Mouse (Mus musculus): ENCODE measurements at regions not wholly inside any gene's neighbourhood (a gene's known extent, or its start where the extent isn't known, plus 50 kb on each side); places are given as distances from the start of the nearest gene placed in this dataset.

GRCm38 (mm10) chr16:75487915-75488314, 97.9 kb downstream of the Lipi start:
- no peaks in the 10 kb centered on the region for H3K4me1 ChIP-seq (ENCODE audit: control insufficient read depth, insufficient read depth, low read length)
- no peaks in the 10 kb centered on the region for H3K79me2 ChIP-seq (replicated peaks; ENCODE audit: control insufficient read depth, insufficient read depth, low read length)
- H3K27me3 ChIP-seq (ENCODE audit: control insufficient read depth, insufficient read depth, low read length): no peaks in the 10 kb centered on the region
- 33% methylated on average over 4 of the region's 4 CpGs for WGBS
- TF ChIP-seq POLR2A (IDR thresholded peaks at IDR 0.05; ENCODE audit: insufficient read depth, low read depth, low read length) (no peak), EP300 (IDR thresholded peaks at IDR 0.05; ENCODE audit: insufficient read depth, low read depth, low read length) (no peak), CTCF (IDR thresholded peaks at IDR 0.05) (no peak)
- intact Hi-C loops (cut with DNase I): no loop called here
- H3K4me3 ChIP-seq: no peak overlapping the region
- H3K9ac ChIP-seq (ENCODE audit: low read depth, low read length): no peak overlapping the region
- no peak for DNase-seq
- H3K36me3 ChIP-seq (ENCODE audit: control insufficient read depth, insufficient read depth, low read length): no peaks in the 10 kb centered on the region
- H3K27ac ChIP-seq: no peak overlapping the region

GRCm38 (mm10) chr16:75483878-75484277, 102.0 kb downstream of the Lipi start:
- intact Hi-C loops (cut with DNase I): no loop called here
- no peak overlapping the region for H3K9ac ChIP-seq (ENCODE audit: low read depth, low read length)
- no peak overlapping the region for H3K27ac ChIP-seq
- H3K36me3 ChIP-seq (ENCODE audit: control insufficient read depth, insufficient read depth, low read length): no peaks in the 10 kb centered on the region
- WGBS: 70% methylated on average over 5 of the region's 5 CpGs
- TF ChIP-seq POLR2A (IDR thresholded peaks at IDR 0.05; ENCODE audit: insufficient read depth, low read depth, low read length) (no peak), EP300 (IDR thresholded peaks at IDR 0.05; ENCODE audit: insufficient read depth, low read depth, low read length) (no peak), CTCF (IDR thresholded peaks at IDR 0.05) (no peak)
- H3K27me3 ChIP-seq (ENCODE audit: control insufficient read depth, insufficient read depth, low read length): no peaks in the 10 kb centered on the region
- H3K79me2 ChIP-seq (replicated peaks; ENCODE audit: control insufficient read depth, insufficient read depth, low read length): no peaks in the 10 kb centered on the region
- no peak for DNase-seq
- no peaks in the 10 kb centered on the region for H3K4me1 ChIP-seq (ENCODE audit: control insufficient read depth, insufficient read depth, low read length)
- no peak overlapping the region for H3K4me3 ChIP-seq

GRCm38 (mm10) chr16:75465420-75465975, 120.4 kb downstream of the Lipi start:
- no peaks in the 10 kb centered on the region for H3K36me3 ChIP-seq (ENCODE audit: control insufficient read depth, insufficient read depth, low read length)
- 72% methylated on average over 6 of the region's 6 CpGs for WGBS
- intact Hi-C loops (cut with DNase I): no loop called here
- H3K79me2 ChIP-seq (replicated peaks; ENCODE audit: control insufficient read depth, insufficient read depth, low read length): no peaks in the 10 kb centered on the region
- no peaks in the 10 kb centered on the region for H3K27me3 ChIP-seq (ENCODE audit: control insufficient read depth, insufficient read depth, low read length)
- no peak overlapping the region for H3K27ac ChIP-seq
- no peak for DNase-seq
- H3K4me3 ChIP-seq: no peak overlapping the region
- no peak for TF ChIP-seq CTCF (IDR thresholded peaks at IDR 0.05)
- TF ChIP-seq EP300 (IDR thresholded peaks at IDR 0.05; ENCODE audit: insufficient read depth, low read depth, low read length): no peak
- TF ChIP-seq POLR2A (IDR thresholded peaks at IDR 0.05; ENCODE audit: insufficient read depth, low read depth, low read length): no peak
- H3K9ac ChIP-seq (ENCODE audit: low read depth, low read length): no peak overlapping the region
- H3K4me1 ChIP-seq (ENCODE audit: control insufficient read depth, insufficient read depth, low read length): no peaks in the 10 kb centered on the region

- Histone ChIP-seq H3K27ac (no peak overlapping the region), H3K36me3 (ENCODE audit: control insufficient read depth, insufficient read depth, low read length) (no peaks in the 10 kb centered on the region), H3K9ac (ENCODE audit: low read depth, low read length) (no peak overlapping the region), H3K27me3 (ENCODE audit: control insufficient read depth, insufficient read depth, low read length) (no peaks in the 10 kb centered on the region), H3K4me3 (no peak overlapping the region), H3K79me2 (replicated peaks; ENCODE audit: control insufficient read depth, insufficient read depth, low read length) (no peaks in the 10 kb centered on the region), H3K4me1 (ENCODE audit: control insufficient read depth, insufficient read depth, low read length) (no peaks in the 10 kb centered on the region)
- TF ChIP-seq CTCF (IDR thresholded peaks at IDR 0.05) (no peak), EP300 (IDR thresholded peaks at IDR 0.05; ENCODE audit: insufficient read depth, low read depth, low read length) (no peak), POLR2A (IDR thresholded peaks at IDR 0.05; ENCODE audit: insufficient read depth, low read depth, low read length) (no peak)
- 77% methylated on average over 3 of the region's 3 CpGs for WGBS
- intact Hi-C loops (cut with DNase I): no loop called here
- DNase-seq: no peak
These were observed 123.7 kb downstream of the Lipi start for GRCm38 (mm10) chr16:75462136-75462535.

- no peaks in the 10 kb centered on the region for H3K36me3 ChIP-seq (ENCODE audit: control insufficient read depth, insufficient read depth, low read length)
- H3K27ac ChIP-seq: no peak overlapping the region
- TF ChIP-seq CTCF (IDR thresholded peaks at IDR 0.05): no peak
- TF ChIP-seq EP300 (IDR thresholded peaks at IDR 0.05; ENCODE audit: insufficient read depth, low read depth, low read length): no peak
- TF ChIP-seq POLR2A (IDR thresholded peaks at IDR 0.05; ENCODE audit: insufficient read depth, low read depth, low read length): no peak
- no peaks in the 10 kb centered on the region for H3K27me3 ChIP-seq (ENCODE audit: control insufficient read depth, insufficient read depth, low read length)
- 3% methylated on average over 14 of the region's 14 CpGs for WGBS
- H3K4me3 ChIP-seq: no peak overlapping the region
- H3K9ac ChIP-seq (ENCODE audit: low read depth, low read length): no peak overlapping the region
- DNase-seq: no peak
- no peaks in the 10 kb centered on the region for H3K4me1 ChIP-seq (ENCODE audit: control insufficient read depth, insufficient read depth, low read length)
- H3K79me2 ChIP-seq (replicated peaks; ENCODE audit: control insufficient read depth, insufficient read depth, low read length): no peaks in the 10 kb centered on the region
- intact Hi-C loops (cut with DNase I): no loop called here
These were observed 138.9 kb downstream of the Lipi start for GRCm38 (mm10) chr16:75446901-75447514.

GRCm38 (mm10) chr16:75439296-75439695, 146.6 kb downstream of the Lipi start:
- Histone ChIP-seq H3K9ac (ENCODE audit: low read depth, low read length) (no peak overlapping the region), H3K36me3 (ENCODE audit: control insufficient read depth, insufficient read depth, low read length) (no peaks in the 10 kb centered on the region), H3K27me3 (ENCODE audit: control insufficient read depth, insufficient read depth, low read length) (no peaks in the 10 kb centered on the region), H3K79me2 (replicated peaks; ENCODE audit: control insufficient read depth, insufficient read depth, low read length) (no peaks in the 10 kb centered on the region), H3K4me1 (ENCODE audit: control insufficient read depth, insufficient read depth, low read length) (no peaks in the 10 kb centered on the region), H3K27ac (no peak overlapping the region), H3K4me3 (no peak overlapping the region)
- intact Hi-C loops (cut with DNase I): no loop called here
- DNase-seq: no peak
- no peak for TF ChIP-seq CTCF (IDR thresholded peaks at IDR 0.05)
- TF ChIP-seq POLR2A (IDR thresholded peaks at IDR 0.05; ENCODE audit: insufficient read depth, low read depth, low read length): no peak
- no peak for TF ChIP-seq EP300 (IDR thresholded peaks at IDR 0.05; ENCODE audit: insufficient read depth, low read depth, low read length)
- WGBS: 86% methylated on average over 3 of the region's 3 CpGs

Data from heart, adult 2 months (tissue).